Comparison of ENCODE assay signal across 9 mouse cellular contexts in genomic region chr14:55095671-55096070, GRCm38 (mm10). TPM values are rescaled to one million over a fixed set of nuclear protein-coding genes. Genes with fewer than 3 reads are reported as not detected.
A peak's percentile ranks its signal among the peaks of the same experiment; 100 is the strongest.
DNase-seq lines count a peak whose midpoint lies in the region; ATAC-seq and TF ChIP-seq lines count a peak whose summit lies in the region.
"Had no signal": no experiment of that assay in that cellular context is flagged by ENCODE, and none has a peak within 500 bp of the region (broad histone marks: within the 10 kb centered on the region; RNA-seq: fewer than 3 reads in every experiment).

No protein-coding gene starts in this region.

- no peak for TF ChIP-seq CTCF in thymus, adult 2 months (IDR thresholded peaks at IDR 0.05; ENCODE audit: borderline replicate concordance, control insufficient read depth, extremely low read depth, insufficient read depth, low read length, poor library complexity)

- TF ChIP-seq POLR2A in thymus, adult 2 months (IDR thresholded peaks at IDR 0.05; ENCODE audit: control insufficient read depth, extremely low read depth, insufficient read depth, low read length, poor library complexity) = no peak

- peak overlapping the region; percentile 68 for H3K4me2 ChIP-seq in liver, embryonic 12.5 days

- no peaks in the 10 kb centered on the region for H3K9me3 ChIP-seq in erythroblast, embryonic 14.5 days (ENCODE audit: control insufficient read depth, low read length)
- H3K9me3 ChIP-seq in liver, embryonic 12.5 days (replicated peaks) = no peaks in the 10 kb centered on the region

- WGBS in thymus, adult 2 months = 57% methylated on average over 12 of the region's 12 CpGs
- 52% methylated on average over 12 of the region's 12 CpGs for WGBS in liver, embryonic 12.5 days (ENCODE audit: insufficient replicate concordance)

- H3K27ac ChIP-seq in thymus, adult 2 months (ENCODE audit: control insufficient read depth, insufficient read depth, low read length) = no peak overlapping the region
- peak overlapping the region; percentile 75; the same call in 1 of the 2 replicates for H3K27ac ChIP-seq in liver, embryonic 12.5 days

- peaks cover 9% of the 10 kb centered on the region for H3K27me3 ChIP-seq in erythroblast, embryonic 14.5 days (ENCODE audit: control insufficient read depth)
- no peaks in the 10 kb centered on the region for H3K27me3 ChIP-seq in thymus, adult 2 months (ENCODE audit: control insufficient read depth, insufficient read depth, low read length)
- H3K27me3 ChIP-seq in liver, embryonic 12.5 days (replicated peaks) = peaks cover 8% of the 10 kb centered on the region; the same call in 1 of the 2 replicates

- H3K4me3 ChIP-seq in erythroblast, embryonic 14.5 days (replicated peaks) = peak overlapping the region; percentile 91
- H3K4me3 ChIP-seq in thymus, adult 2 months (ENCODE audit: control insufficient read depth, insufficient read depth, low read length) = peak overlapping the region; percentile 100; the same call in 1 of the 2 replicates
- peak overlapping the region; percentile 75 for H3K4me3 ChIP-seq in liver, embryonic 12.5 days

- no peak for ATAC-seq in erythroblast, adult 5-6 weeks (replicated peaks; ENCODE audit: low FRiP score, poor library complexity, severe bottlenecking)
- no peak for ATAC-seq in liver, embryonic 12.5 days

- peaks cover 38% of the 10 kb centered on the region for H3K36me3 ChIP-seq in erythroblast, embryonic 14.5 days (ENCODE audit: control insufficient read depth)
- H3K36me3 ChIP-seq in thymus, adult 2 months (ENCODE audit: control insufficient read depth, insufficient read depth, low read length) = no peaks in the 10 kb centered on the region
- peaks cover 32% of the 10 kb centered on the region for H3K36me3 ChIP-seq in liver, embryonic 12.5 days

- H3K4me1 ChIP-seq in erythroblast, embryonic 14.5 days (ENCODE audit: control insufficient read depth) = peaks cover 63% of the 10 kb centered on the region
- H3K4me1 ChIP-seq in thymus, adult 2 months (replicated peaks; ENCODE audit: control insufficient read depth, insufficient read depth, low read length) = peaks cover 26% of the 10 kb centered on the region
- H3K4me1 ChIP-seq in liver, embryonic 12.5 days = peaks cover 52% of the 10 kb centered on the region

- H3K9ac ChIP-seq in liver, embryonic 12.5 days = peak overlapping the region; percentile 74

- DNase-seq in thymus, adult 2 months = no peak
- DNase-seq in thymus, postnatal 10 days (ENCODE audit: low spot score in 2 of 2) = no peak
- no peak for DNase-seq in embryo, embryonic 10.5 days (ENCODE audit: low spot score)
- DNase-seq in layer of hippocampus, postnatal 14 days (ENCODE audit: low spot score in 2 of 2) = no peak
- DNase-seq in adrenal gland, postnatal 10 days = no peak
- DNase-seq: embryo, embryonic 11 days had no signal

RNA-seq across cellular contexts. Expression of gene Thtpa, which starts 1.1 kb away (rescaled TPM):
- polyA plus RNA-seq in erythroblast, embryonic 14.5 days (2012) = 0.02 and 0.04 TPM in 2 replicates
- 0.19 and 1.7 TPM in 2 replicates for total RNA-seq in erythroblast, adult 5-6 weeks (2015; ENCODE audit: low replicate concordance)
- 1.4 and 1.6 TPM in 2 replicates for total RNA-seq in erythroblast, adult 5-6 weeks (2017; ENCODE audit: low replicate concordance)
- polyA plus RNA-seq in thymus, adult 2 months (2012; rRNA removed) = 6.0 and 6.1 TPM in 2 replicates
- 6.9 TPM in 2 replicates for polyA plus RNA-seq in liver, embryonic 12.5 days (2016; fragmentation: Nextera tagmentation; extraction: Ambion mirVana)
- total RNA-seq in layer of hippocampus, postnatal 14 days (2021) = 10 to 100 TPM; 21.7 to 24.7 TPM
- total RNA-seq in adrenal gland, postnatal 10 days (2021) = 10 to 100 TPM; 13.2 to 17.5 TPM

RNA-seq across cellular contexts. Expression of gene Zfhx2, which starts 3.5 kb away (rescaled TPM):
- polyA plus RNA-seq in erythroblast, embryonic 14.5 days (2012) = 0.06 TPM in 2 replicates
- 1.3 and 1.7 TPM in 2 replicates for total RNA-seq in erythroblast, adult 5-6 weeks (2015; ENCODE audit: low replicate concordance)
- total RNA-seq in erythroblast, adult 5-6 weeks (2017; ENCODE audit: low replicate concordance) = 0.34 and 0.42 TPM in 2 replicates
- 6.3 and 6.6 TPM in 2 replicates for polyA plus RNA-seq in thymus, adult 2 months (2012; rRNA removed)
- polyA plus RNA-seq in liver, embryonic 12.5 days (2016; fragmentation: Nextera tagmentation; extraction: Ambion mirVana) = 2.4 and 2.5 TPM in 2 replicates
- 10 to 100 TPM; 41.2 to 48.8 TPM for total RNA-seq in layer of hippocampus, postnatal 14 days (2021)
- 1 to 10 TPM; 5.2 to 9.9 TPM for total RNA-seq in adrenal gland, postnatal 10 days (2021)

RNA-seq across cellular contexts. Expression of gene Ap1g2, which starts 10.7 kb away (rescaled TPM):
- polyA plus RNA-seq in erythroblast, embryonic 14.5 days (2012) = 1.7 and 2.4 TPM in 2 replicates
- total RNA-seq in erythroblast, adult 5-6 weeks (2015; ENCODE audit: low replicate concordance) = 1.7 and 5.9 TPM in 2 replicates
- total RNA-seq in erythroblast, adult 5-6 weeks (2017; ENCODE audit: low replicate concordance) = 2.5 and 3.7 TPM in 2 replicates
- polyA plus RNA-seq in thymus, adult 2 months (2012; rRNA removed) = 91.5 and 94.5 TPM in 2 replicates
- 34.0 and 34.5 TPM in 2 replicates for polyA plus RNA-seq in liver, embryonic 12.5 days (2016; fragmentation: Nextera tagmentation; extraction: Ambion mirVana)
- total RNA-seq in layer of hippocampus, postnatal 14 days (2021) = 10 to 100 TPM; 15.8 to 18.6 TPM
- 10 to 100 TPM; 20.0 to 31.3 TPM for total RNA-seq in adrenal gland, postnatal 10 days (2021)

RNA-seq across cellular contexts. Expression of gene Jph4, which starts 21.1 kb away (rescaled TPM):
- polyA plus RNA-seq in erythroblast, embryonic 14.5 days (2012) = 0.02 TPM in 1 of 2 replicates, not detected in the other
- not detected in 2 replicates for total RNA-seq in erythroblast, adult 5-6 weeks (2015; ENCODE audit: low replicate concordance)
- total RNA-seq in erythroblast, adult 5-6 weeks (2017; ENCODE audit: low replicate concordance) = not detected in 2 replicates
- 0.37 and 0.51 TPM in 2 replicates for polyA plus RNA-seq in thymus, adult 2 months (2012; rRNA removed)
- polyA plus RNA-seq in liver, embryonic 12.5 days (2016; fragmentation: Nextera tagmentation; extraction: Ambion mirVana) = 0.15 and 0.18 TPM in 2 replicates
- total RNA-seq in layer of hippocampus, postnatal 14 days (2021) = 100 to 1,000 TPM; 408 to 411 TPM
- 1 to 10 TPM; 4.3 to 7.5 TPM for total RNA-seq in adrenal gland, postnatal 10 days (2021)

Comparison
In these comparisons a context has a peak if more than half of its experiments do, and no peak if none do; other contexts are left out.
1. RNA of gene Thtpa, which starts 1.1 kb away (total RNA-seq): 21.7 to 24.7 TPM in layer of hippocampus, postnatal 14 days and 13.2 to 17.5 TPM in adrenal gland, postnatal 10 days; 0.19 to 1.7 TPM in erythroblast, adult 5-6 weeks; every median in the first group is over 4 times any median in the second.
2. Peak in every context shown above with its lines, with median percentiles within 50 percentile points of each other: H3K4me3 ChIP-seq.